8 mouse cellular contexts compared by ENCODE assay signal in genomic region chr4:155344716-155345607, GRCm38 (mm10). TPM values are rescaled to one million over a fixed set of nuclear protein-coding genes. Genes with fewer than 3 reads are reported as not detected.
DNase-seq lines count a peak whose midpoint lies in the region; ATAC-seq and TF ChIP-seq lines count a peak whose summit lies in the region.

No protein-coding gene starts in this region.

- no peak for TF ChIP-seq POLR2A in spleen, adult 2 months (IDR thresholded peaks at IDR 0.05; ENCODE audit: low read depth, low read length)
- TF ChIP-seq POLR2A in olfactory bulb, adult 2 months (IDR thresholded peaks at IDR 0.05; ENCODE audit: insufficient read depth, low read depth, low read length), result peak; percentile 16; the same call in 1 of the 2 replicates

- DNase-seq in spleen, adult 2 months (ENCODE audit: low read depth in 1 of 2, low spot score in 2 of 2), result no peak
- no peak for DNase-seq in spleen, postnatal 36 days (ENCODE audit: low spot score in 2 of 2)
- peak; percentile 60 for DNase-seq in embryo, embryonic 10.5 days (ENCODE audit: low spot score)
- peak; percentile 51 for DNase-seq in limb, embryonic 11.5 days (ENCODE audit: low spot score)
- no peak for DNase-seq in spleen, postnatal 14 days (ENCODE audit: low spot score in 2 of 2)

- H3K36me3 ChIP-seq in spleen, adult 2 months (ENCODE audit: control insufficient read depth, insufficient read depth, low read length), result no peaks in the 10 kb centered on the region
- H3K36me3 ChIP-seq in hindbrain, embryonic 13.5 days, result no peaks in the 10 kb centered on the region
- no peaks in the 10 kb centered on the region for H3K36me3 ChIP-seq in limb, embryonic 11.5 days (ENCODE audit: control insufficient read depth, insufficient read depth, low read length)

- no peak overlapping the region for H3K27ac ChIP-seq in spleen, adult 2 months (ENCODE audit: insufficient read depth, low read length)
- H3K27ac ChIP-seq in hindbrain, embryonic 13.5 days, result peak overlapping the region; percentile 96
- no peak overlapping the region for H3K27ac ChIP-seq in limb, embryonic 11.5 days (replicated peaks; ENCODE audit: low read depth, low read length)
- peak overlapping the region; percentile 88 for H3K27ac ChIP-seq in olfactory bulb, adult 2 months (ENCODE audit: insufficient read depth, low read depth, low read length)

- H3K9ac ChIP-seq in hindbrain, embryonic 13.5 days, result peak overlapping the region; percentile 93
- peak overlapping the region; percentile 67 for H3K9ac ChIP-seq in limb, embryonic 11.5 days (ENCODE audit: low read length)

- peak overlapping the region; percentile 12; the same call in 1 of the 2 replicates for H3K4me3 ChIP-seq in spleen, adult 2 months (ENCODE audit: extremely low read depth, insufficient read depth, insufficient read length)
- H3K4me3 ChIP-seq in hindbrain, embryonic 13.5 days, result peak overlapping the region; percentile 70
- peak overlapping the region; percentile 54 for H3K4me3 ChIP-seq in limb, embryonic 11.5 days (ENCODE audit: low read depth, low read length)
- H3K4me3 ChIP-seq in olfactory bulb, adult 2 months (ENCODE audit: insufficient read depth, low read depth, low read length), result peak overlapping the region; percentile 67

- peaks cover 2% of the 10 kb centered on the region for H3K27me3 ChIP-seq in spleen, adult 2 months (ENCODE audit: control insufficient read depth, insufficient read depth, low read length)
- H3K27me3 ChIP-seq in hindbrain, embryonic 13.5 days, result peaks cover 3% of the 10 kb centered on the region; the same call in 1 of the 2 replicates
- H3K27me3 ChIP-seq in limb, embryonic 11.5 days (ENCODE audit: control insufficient read depth, insufficient read depth, low read length), result peaks cover 19% of the 10 kb centered on the region

- peak overlapping the region; percentile 75 for H3K4me2 ChIP-seq in hindbrain, embryonic 13.5 days
- peak overlapping the region; percentile 92 for H3K4me2 ChIP-seq in limb, embryonic 11.5 days (ENCODE audit: low read depth, severe bottlenecking)

- WGBS in spleen, adult 2 months, result 15% methylated on average over 47 of the region's 47 CpGs
- WGBS in hindbrain, embryonic 13.5 days, result 5% methylated on average over 47 of the region's 47 CpGs
- WGBS in limb, embryonic 11.5 days, result 12% methylated on average over 47 of the region's 47 CpGs
- WGBS in olfactory bulb, adult 2 months, result 3% methylated on average over 47 of the region's 47 CpGs

- no peak for TF ChIP-seq CTCF in spleen, adult 2 months (IDR thresholded peaks at IDR 0.05; ENCODE audit: extremely low read depth, insufficient read depth, insufficient read length, insufficient replicate concordance)
- TF ChIP-seq CTCF in olfactory bulb, adult 2 months (IDR thresholded peaks at IDR 0.05; ENCODE audit: insufficient read depth, low read depth, low read length), result no peak

- no peaks in the 10 kb centered on the region for H3K4me1 ChIP-seq in spleen, adult 2 months (ENCODE audit: control insufficient read depth, insufficient read depth, insufficient read length)
- H3K4me1 ChIP-seq in hindbrain, embryonic 13.5 days (replicated peaks), result peaks cover 28% of the 10 kb centered on the region
- H3K4me1 ChIP-seq in limb, embryonic 11.5 days (ENCODE audit: control insufficient read depth, insufficient read depth, low read length), result peaks cover 6% of the 10 kb centered on the region; the same call in 1 of the 2 replicates
- H3K4me1 ChIP-seq in olfactory bulb, adult 2 months (ENCODE audit: control insufficient read depth, insufficient read depth, low read length), result peaks cover 24% of the 10 kb centered on the region

- peak; percentile 75 for ATAC-seq in hindbrain, embryonic 13.5 days (ENCODE audit: low FRiP score)
- peak; percentile 51; the same call in 1 of the 2 replicates for ATAC-seq in limb, embryonic 11.5 days (ENCODE audit: insufficient number of reproducible peaks, low FRiP score, low TSS enrichment, low read depth)
- ATAC-seq in erythroblast, adult 5-6 weeks (replicated peaks; ENCODE audit: low FRiP score, poor library complexity, severe bottlenecking), result no peak

- H3K9me3 ChIP-seq in hindbrain, embryonic 13.5 days, result no peaks in the 10 kb centered on the region
- H3K9me3 ChIP-seq in limb, embryonic 11.5 days (ENCODE audit: control insufficient read depth, low read length), result no peaks in the 10 kb centered on the region

RNA-seq across cellular contexts. Expression of gene Prkcz, which starts 16.2 kb away (rescaled TPM):
- polyA plus RNA-seq in spleen, adult 2 months (2012; rRNA removed), result 2.9 and 3.0 TPM in 2 replicates
- polyA plus RNA-seq in hindbrain, embryonic 13.5 days (2015; fragmentation: Nextera tagmentation; extraction: Ambion mirVana), result 63.3 and 69.2 TPM in 2 replicates
- polyA plus RNA-seq in limb, embryonic 11.5 days (2014; fragmentation: Nextera tagmentation; extraction: Ambion mirVana), result 6.3 and 9.3 TPM in 2 replicates
- not detected in 2 replicates for polyA plus RNA-seq in olfactory bulb, adult 2 months (2012; ENCODE audit: insufficient read depth, insufficient read length, low replicate concordance, missing spikeins)
- total RNA-seq in erythroblast, adult 5-6 weeks (2015; ENCODE audit: low replicate concordance), result 1.9 TPM in 1 of 2 replicates, not detected in the other
- total RNA-seq in erythroblast, adult 5-6 weeks (2017; ENCODE audit: low replicate concordance), result not detected in 2 replicates

RNA-seq across cellular contexts. Expression of gene Gabrd, which starts 53.0 kb away (rescaled TPM):
- polyA plus RNA-seq in spleen, adult 2 months (2012; rRNA removed), result 0.02 and 0.22 TPM in 2 replicates
- polyA plus RNA-seq in hindbrain, embryonic 13.5 days (2015; fragmentation: Nextera tagmentation; extraction: Ambion mirVana), result 0.10 and 0.17 TPM in 2 replicates
- polyA plus RNA-seq in limb, embryonic 11.5 days (2014; fragmentation: Nextera tagmentation; extraction: Ambion mirVana), result 0.08 TPM in 1 of 2 replicates, not detected in the other
- not detected in 2 replicates for polyA plus RNA-seq in olfactory bulb, adult 2 months (2012; ENCODE audit: insufficient read depth, insufficient read length, low replicate concordance, missing spikeins)
- total RNA-seq in erythroblast, adult 5-6 weeks (2015; ENCODE audit: low replicate concordance), result not detected in 2 replicates
- not detected in 2 replicates for total RNA-seq in erythroblast, adult 5-6 weeks (2017; ENCODE audit: low replicate concordance)

Comparison
In these comparisons a context has a peak if more than half of its experiments do, and no peak if none do; other contexts are left out.
1. DNase-seq: peak in embryo, embryonic 10.5 days (single experiment) and limb, embryonic 11.5 days (single experiment); none in spleen, adult 2 months (0 of 2), spleen, postnatal 36 days (0 of 2) and spleen, postnatal 14 days (0 of 2).
2. H3K27ac ChIP-seq: peak in hindbrain, embryonic 13.5 days (single experiment) and olfactory bulb, adult 2 months (single experiment); none in spleen, adult 2 months (single experiment) and limb, embryonic 11.5 days (single experiment).
3. H3K4me3 ChIP-seq: peak in every context shown above with its lines; median percentile 70 in hindbrain, embryonic 13.5 days; 67 in olfactory bulb, adult 2 months; 54 in limb, embryonic 11.5 days; 12 in spleen, adult 2 months.